Mouse (Mus musculus): ENCODE measurements at regions not wholly inside any gene's neighbourhood (a gene's known extent, or its start where the extent isn't known, plus 50 kb on each side); places are given as distances from the start of the nearest gene placed in this dataset.

DNA sequence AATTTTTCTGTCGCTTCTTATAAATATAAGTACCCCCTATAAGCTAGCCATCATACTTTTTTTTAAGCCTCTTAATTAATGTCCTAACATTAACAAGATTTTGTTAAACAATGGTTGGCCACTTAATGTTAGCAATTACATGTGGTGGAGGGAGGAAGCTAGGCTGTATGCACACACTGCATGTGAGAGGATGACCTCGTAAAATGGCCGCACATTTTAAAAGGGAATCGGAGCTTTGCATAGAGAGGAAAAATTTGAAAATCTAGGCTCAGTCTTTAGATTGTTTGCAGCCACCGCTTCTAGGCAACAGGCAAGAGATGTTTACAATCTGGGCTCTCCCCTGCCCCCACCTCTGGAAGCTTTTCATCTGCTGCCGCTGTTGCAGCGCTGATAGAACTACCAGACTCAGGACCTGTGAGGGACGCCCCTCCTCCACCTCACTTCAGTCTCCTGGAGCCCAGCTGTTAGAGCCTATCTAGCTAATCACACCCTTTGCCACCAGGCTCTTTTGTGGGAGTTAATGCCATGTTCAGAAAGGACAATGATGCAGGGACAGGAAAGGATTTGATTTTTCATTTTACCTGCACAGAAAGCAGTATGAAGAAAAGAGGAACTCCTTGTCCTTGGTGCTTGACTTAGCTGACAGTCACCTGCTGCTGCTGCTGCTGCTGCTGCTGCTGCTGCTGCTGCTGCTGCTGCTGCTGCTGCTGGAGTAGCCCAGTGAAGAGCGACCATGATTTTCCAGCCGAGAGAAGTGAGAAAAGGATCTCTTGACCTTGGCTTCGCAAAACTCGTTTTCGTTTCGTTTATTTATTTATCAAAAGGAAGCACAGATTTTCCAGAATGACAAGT is 89.7 kb upstream of the Cxxc4 start:
- no peak overlapping the region for H3K27ac ChIP-seq
- no peak for TF ChIP-seq CTCF (IDR thresholded peaks at IDR 0.05)

DNA sequence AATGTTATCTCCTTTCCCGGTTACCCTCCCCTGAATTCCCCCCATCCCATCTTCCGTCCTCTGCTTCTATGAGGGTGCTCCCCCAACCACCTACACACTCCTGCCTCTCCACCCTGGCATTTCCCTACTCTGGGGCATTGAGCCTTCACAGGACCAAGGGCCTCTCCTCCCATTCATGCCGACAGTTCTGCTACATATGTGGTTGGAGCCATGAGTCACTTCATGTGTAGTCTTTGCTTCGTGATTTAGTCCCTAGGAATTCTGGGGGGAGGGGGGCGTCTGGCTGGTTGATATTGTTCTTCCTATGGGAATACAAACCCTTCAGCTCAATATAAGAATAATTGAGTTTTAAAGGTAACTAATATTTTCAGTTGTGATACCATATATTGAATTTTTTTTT is 74.0 kb upstream of the Cxxc4 start:
- intact Hi-C loops (cut with DNase I) = no loop called here
- Histone ChIP-seq H3K4me3 (no peak overlapping the region), H3K27ac (no peak overlapping the region)
- no peak for TF ChIP-seq CTCF (IDR thresholded peaks at IDR 0.05)
- no peak for DNase-seq (ENCODE audit: extremely low spot score in 1 of 2, low spot score in 2 of 2)

More for the DNA sequence above, 89.7 kb upstream of the Cxxc4 start:
- intact Hi-C loops (cut with DNase I) = loop anchor here (5.0 kb wide), 1 partner anchor 91 kb away; the partner anchor contains the start of gene Cxxc4
- peak overlapping the region; percentile 31 for H3K4me3 ChIP-seq
- DNase-seq (ENCODE audit: extremely low spot score in 1 of 2, low spot score in 2 of 2) = peak; percentile 34 to 57

DNA sequence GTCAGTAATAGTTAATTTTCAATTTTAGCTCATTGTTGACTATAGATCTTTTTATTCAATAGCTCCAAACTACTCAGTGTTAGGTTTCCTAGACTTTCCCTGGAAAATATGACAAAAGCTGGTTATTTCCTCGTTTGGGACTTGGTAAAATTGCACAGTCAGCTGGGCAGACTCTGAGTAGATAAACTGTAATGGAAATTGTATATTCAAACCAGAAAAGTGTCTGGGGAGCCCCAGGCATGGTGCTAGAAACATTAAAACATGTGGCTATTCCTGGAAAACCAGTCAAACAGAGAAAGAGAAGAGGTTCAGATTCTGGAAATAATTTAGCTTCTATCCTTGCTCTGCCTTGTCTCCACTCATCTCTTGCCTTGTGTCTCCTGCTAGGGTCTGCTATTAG is 66.4 kb upstream of the Cxxc4 start:
- no peak for TF ChIP-seq CTCF (IDR thresholded peaks at IDR 0.05)
- intact Hi-C loops (cut with DNase I) = no loop called here
- Histone ChIP-seq H3K27ac (no peak overlapping the region), H3K4me3 (no peak overlapping the region)
- DNase-seq (ENCODE audit: extremely low spot score in 1 of 2, low spot score in 2 of 2) = no peak

DNA sequence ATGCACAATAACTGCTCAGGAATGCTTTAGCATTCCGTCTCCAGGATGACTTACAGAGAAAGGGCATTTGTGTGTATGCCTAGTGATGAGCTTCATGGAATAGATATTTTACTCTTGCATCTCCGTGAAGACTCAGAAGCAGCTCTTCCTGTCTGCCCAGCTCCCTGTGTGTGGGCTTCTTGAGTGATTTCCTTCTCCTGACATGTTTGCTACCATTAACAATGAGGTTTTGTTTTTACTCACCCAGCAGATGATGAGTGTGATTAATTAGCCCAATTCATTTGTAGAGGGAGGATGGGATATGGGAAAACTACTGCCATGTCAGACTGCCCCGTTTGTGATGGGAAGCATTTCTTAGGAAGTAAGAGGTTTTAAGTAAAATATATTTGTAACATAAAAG is 63.9 kb upstream of the Cxxc4 start:
- no peak overlapping the region for H3K27ac ChIP-seq
- intact Hi-C loops (cut with DNase I) = no loop called here
- TF ChIP-seq CTCF (IDR thresholded peaks at IDR 0.05) = no peak
- DNase-seq (ENCODE audit: extremely low spot score in 1 of 2, low spot score in 2 of 2) = no peak
- no peak overlapping the region for H3K4me3 ChIP-seq

DNA sequence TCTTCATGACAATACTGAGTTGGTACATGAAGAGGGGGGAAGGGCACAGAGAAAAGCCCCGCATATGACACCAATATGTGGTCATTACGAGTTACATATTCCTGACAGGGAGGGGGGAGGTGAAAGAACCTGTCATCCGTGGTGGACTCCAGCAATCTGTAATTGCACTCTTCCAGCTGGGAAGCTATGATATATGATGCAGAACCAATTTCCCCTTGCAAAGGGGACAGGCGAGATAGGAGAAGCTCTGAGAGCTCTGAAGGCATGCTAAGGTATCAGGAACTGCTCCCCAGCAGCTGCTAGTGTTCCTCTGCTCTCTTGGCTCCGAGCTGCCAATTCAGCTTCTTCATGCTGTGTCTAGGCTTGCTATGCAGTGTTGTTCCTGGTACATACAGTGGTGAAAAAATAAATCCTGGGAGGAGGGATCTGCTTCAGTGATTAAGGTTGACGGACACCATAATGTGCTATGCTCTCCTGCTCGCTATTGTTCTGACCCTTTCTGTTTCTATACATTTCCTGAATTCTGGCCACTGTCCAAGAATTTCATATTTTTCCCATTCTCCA is 57.7 kb upstream of the Cxxc4 start:
- TF ChIP-seq CTCF (IDR thresholded peaks at IDR 0.05) = no peak
- Histone ChIP-seq H3K27ac (no peak overlapping the region), H3K4me3 (no peak overlapping the region)
- intact Hi-C loops (cut with DNase I) = no loop called here
- DNase-seq (ENCODE audit: extremely low spot score in 1 of 2, low spot score in 2 of 2) = no peak

DNA sequence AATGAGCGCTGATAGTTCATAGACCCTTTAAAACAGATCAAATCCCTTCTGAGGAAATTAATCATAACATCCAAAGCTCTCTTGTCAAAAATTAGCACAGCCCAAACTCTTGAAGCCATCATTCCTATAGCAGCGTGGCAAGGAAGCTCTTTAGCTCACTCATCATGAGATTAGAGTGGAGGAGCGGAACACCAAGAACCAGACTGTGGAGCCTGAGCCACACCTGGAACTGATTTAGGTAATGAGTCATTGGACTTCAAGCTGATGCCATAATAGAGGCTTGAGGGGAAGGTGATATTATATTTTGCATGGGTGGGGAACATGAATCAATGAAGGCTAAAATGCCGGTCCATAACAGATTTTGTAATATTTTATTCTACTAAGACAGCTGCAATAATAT is 52.2 kb upstream of the Cxxc4 start:
- TF ChIP-seq CTCF (IDR thresholded peaks at IDR 0.05) = no peak
- intact Hi-C loops (cut with DNase I) = no loop called here
- H3K27ac ChIP-seq = no peak overlapping the region
- no peak for DNase-seq (ENCODE audit: extremely low spot score in 1 of 2, low spot score in 2 of 2)
- no peak overlapping the region for H3K4me3 ChIP-seq

Small RNA genes lying in the stretch of these regions (microRNA-seq; reads per million reads assigned to microRNA genes)
- 0 reads per million in 2 experiments for gene Gm44361
